Mouse (Mus musculus): ENCODE measurements at regions not wholly inside any gene's neighbourhood (a gene's known extent, or its start where the extent isn't known, plus 50 kb on each side); places are given as distances from the start of the nearest gene placed in this dataset.

DNA sequence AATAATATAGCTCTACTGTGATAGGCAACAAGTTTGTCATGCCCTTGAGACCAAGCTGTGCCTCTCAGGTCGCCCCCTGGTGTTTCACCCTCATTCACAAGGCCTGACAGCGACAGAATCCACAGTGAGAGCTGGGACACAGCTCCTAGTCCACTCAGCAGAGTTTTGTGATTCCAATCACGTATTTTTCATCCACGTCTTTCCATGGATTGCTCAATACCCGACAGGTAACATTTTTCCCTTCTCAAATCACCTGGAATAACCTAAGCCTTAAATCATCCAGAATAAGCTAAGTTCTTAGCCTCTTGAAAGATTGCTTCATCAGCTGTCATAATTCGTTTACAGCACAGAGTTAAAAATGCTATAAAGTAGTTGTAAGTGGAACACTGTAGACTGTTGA lies 211.3 kb downstream of the Ccdc91 start:
- no peak for TF ChIP-seq POLR2A (IDR thresholded peaks at IDR 0.05; ENCODE audit: insufficient read depth, low read depth, low read length)
- TF ChIP-seq CTCF (IDR thresholded peaks at IDR 0.05; ENCODE audit: insufficient read depth, low read depth, low read length): no peak
